Mouse (Mus musculus) B cell, adult 2 months (primary cell): ENCODE results near the gene Ybx3.

Experiments
- DNase-seq, 2 experiments: peaks; one replicate each; pipeline ENCODE4 v3.0.0; 2022

Ybx3 gene

GRCm38 (mm10) chr6:131388040-131389021, at the start of gene Ybx3:
Gene Ybx3, minus strand, starts transcription at chr6:131388476.
- DNase-seq, result peak; percentile 76 to 77

- no peak for DNase-seq
Measured at GRCm38 (mm10) chr6:131436626-131437025, 48.4 kb upstream of the Ybx3 start.

DNA sequence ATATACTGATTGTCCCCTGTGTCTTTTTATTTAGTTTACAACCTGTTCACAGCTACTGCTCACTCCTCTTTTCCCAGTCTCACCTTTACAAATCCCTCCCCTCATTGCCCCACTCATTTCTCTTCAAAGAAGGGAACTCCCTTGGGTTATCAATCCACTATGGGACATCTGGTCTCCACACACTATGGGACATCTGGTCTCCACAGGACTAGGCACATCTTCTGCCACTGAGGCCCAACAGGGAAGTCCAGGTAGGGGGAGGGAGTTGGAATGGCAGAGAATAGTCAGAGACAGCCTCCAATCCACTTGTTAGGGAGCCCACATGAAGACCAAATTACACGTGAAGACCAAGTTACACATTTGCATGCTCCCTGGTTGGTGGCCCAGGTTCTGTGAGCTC, 45.8 kb upstream of the Ybx3 start:
- DNase-seq, result no peak

DNA sequence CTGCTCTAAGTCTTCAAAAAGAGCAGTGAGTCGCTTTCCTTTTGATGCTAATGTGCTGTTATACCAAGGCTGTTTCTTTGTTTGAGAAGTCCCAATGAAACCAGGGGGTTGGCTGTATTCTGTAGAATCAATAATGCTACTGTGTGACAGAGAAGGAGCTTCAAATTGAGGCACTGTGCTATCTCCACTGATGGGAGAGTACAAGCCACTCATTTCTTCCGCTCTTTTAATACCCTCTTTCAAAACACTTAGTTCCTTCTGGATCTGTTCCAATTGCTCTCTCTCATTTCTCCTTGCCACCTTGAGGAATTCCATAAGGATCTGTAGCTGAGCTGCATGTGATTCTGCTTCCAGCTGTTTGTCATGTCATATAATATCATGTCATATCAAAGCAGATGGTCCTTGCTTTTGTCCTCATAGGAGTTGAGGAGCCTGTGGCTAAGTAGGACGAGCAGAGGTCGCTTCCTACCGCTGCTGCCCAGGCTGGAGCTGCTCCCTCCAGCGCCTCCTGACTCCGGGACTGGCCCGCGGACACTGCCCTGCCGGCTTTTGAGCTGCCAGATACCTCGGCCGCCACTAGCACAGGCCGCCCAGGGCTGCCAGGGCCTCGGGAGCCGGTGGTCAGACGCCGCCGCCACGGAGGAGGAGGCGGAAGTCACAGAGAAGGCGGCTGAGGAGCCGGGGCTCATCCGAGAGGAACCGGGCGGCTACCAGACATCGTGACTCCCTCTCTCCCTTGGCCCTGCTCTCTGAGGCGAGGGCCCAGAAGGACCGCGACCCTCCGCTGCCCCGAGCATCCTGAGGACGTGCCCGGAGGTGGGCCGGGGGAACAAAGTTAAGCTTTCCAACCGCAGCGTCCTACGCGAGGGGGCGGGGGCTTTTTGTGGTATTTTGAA, 45.1 kb upstream of the Ybx3 start:
- DNase-seq, result no peak

GRCm38 (mm10) chr6:131421572-131421971, 33.3 kb upstream of the Ybx3 start:
- peak; percentile 14 to 23 for DNase-seq

DNA sequence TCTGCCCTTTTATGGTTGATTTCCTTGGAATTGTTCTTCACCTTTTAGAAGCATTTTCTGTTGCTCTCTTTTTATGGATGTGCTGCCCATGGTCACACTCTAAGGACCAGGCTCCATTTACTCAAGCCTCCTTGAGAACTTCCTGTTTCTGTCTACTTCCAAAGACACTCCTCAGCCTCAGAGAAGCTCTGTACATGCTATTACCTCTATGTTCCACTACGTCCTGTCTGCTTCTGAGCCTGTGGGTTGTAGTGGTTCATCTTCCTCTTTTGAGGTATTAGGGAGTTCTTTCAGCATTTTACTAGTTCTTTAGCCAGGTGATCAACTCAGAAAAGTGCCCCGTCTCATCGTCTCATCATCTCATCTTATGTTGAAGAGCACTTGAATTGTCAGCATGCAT, 31.3 kb upstream of the Ybx3 start:
- DNase-seq, result no peak

DNA sequence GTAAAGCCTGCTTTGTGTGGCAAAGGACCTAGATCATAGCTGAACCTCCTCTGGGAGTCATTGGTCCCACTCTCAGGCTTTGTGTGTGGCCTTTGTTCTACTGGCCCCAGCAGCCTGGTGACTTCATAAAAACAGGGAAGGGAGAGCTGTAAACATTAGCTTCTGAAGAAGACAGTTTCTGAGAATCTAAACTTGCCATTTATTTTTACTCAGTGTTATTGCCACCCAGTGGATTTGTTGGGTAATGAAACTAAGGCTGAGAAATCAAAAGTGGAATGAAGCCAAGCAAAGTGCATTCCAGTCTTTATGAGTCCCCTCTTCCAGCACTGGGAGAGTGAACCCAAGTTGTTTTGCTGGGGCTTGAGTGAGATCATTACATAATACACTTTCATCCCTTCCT, 30.5 kb upstream of the Ybx3 start:
- no peak for DNase-seq

- DNase-seq, result no peak
Measured at GRCm38 (mm10) chr6:131411116-131411843, 23.0 kb upstream of the Ybx3 start.

GRCm38 (mm10) chr6:131406957-131407356, 18.7 kb upstream of the Ybx3 start:
- DNase-seq, result no peak

GRCm38 (mm10) chr6:131405896-131406295, 17.6 kb upstream of the Ybx3 start:
- DNase-seq, result no peak

DNA sequence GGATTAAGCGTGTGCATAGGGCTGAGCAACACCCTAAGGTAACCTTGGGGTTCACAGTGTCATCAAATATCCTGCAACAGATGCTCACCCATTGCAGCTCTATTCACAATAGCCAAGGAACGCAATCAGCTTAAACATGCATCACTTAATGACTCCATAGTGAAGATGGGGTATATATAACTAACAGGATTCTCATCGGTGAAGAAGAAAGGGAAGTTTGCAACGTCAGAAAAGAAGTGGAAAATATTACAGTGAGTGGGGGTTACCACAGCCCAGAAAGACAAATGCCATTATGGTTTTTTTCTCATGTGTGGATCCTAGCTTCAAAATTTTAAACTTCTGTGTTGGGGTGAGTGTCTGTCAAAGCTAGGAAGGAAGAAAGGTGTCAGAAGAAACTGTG, 16.9 kb upstream of the Ybx3 start:
- DNase-seq, result no peak

DNA sequence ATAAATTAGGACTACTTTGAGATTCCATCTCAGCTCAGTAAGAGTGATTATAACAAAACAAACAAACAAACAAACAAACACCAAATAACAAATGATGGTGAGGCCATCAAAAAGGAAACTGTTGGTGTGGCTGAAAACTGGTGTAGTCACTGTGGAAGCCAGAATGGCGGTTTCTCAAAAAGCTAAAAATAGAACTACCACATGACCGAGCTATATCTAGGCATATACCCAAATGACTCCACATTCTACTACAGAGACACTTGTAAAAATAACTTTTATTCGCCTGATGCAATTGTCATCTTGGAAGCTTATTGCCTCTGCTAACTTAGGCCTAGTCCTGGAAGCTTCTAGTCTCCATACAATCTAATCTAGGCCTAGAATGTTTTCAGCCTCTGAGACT, 16.0 kb upstream of the Ybx3 start:
- DNase-seq, result no peak

DNA sequence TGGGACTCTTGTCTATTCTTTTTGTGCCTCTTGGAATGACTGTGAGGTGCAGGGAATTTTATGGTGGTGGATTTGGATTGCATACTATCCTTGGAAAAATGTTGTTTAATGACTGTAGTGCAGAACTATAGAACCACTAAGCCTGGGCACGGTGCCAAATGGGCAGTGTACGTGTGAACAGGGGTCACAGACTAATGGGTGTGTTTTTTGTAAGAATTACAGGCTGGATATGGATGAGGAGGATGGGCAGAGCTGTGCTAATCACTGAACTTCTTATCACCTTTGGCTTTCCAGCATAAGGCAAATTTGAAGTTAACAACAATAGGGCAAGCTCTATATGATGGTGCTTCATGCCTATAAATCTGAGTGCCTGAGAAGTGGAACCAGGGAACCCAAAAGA, 14.8 kb upstream of the Ybx3 start:
- DNase-seq, result no peak

GRCm38 (mm10) chr6:131402606-131403005, 14.3 kb upstream of the Ybx3 start:
- DNase-seq, result no peak

- no peak for DNase-seq
Measured at GRCm38 (mm10) chr6:131401259-131401658, 13.0 kb upstream of the Ybx3 start.

- no peak for DNase-seq
Measured at GRCm38 (mm10) chr6:131396650-131397049, 8.4 kb upstream of the Ybx3 start.

DNA sequence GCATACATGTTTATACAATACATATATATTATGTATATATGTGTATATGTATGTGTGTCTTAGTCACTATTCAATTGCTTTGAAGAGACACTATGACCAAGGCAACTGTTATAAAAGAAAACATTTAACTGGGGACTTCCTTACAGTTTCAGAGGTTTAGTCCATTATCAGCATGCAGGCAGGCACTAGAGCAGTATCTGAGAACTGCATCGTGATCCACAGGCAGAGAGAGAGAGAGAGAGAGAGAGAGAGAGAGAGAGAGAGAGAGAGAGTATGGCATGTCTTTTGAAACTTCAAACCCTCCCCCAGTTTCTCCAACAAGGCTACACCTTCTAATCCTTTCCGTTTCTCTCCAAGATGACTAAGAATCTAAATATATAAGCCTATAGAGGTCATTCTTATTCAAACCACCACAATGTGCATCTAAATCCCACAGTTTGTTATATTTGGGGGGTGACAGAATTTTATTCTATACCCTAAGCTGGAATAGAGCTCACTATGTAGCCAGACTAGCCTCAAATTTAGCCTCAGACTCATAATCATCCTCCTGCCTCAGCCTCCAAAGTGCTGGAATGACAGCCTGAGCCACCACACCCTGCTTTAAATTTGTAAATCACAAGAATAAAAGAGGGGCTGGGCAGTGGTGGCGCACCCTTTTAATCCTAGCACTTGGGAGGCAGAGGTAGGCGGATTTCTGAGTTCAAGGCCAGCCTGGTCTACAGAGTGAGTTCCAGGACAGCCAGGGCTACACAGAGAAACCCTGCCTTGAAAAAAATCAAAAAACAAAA, 5.8 kb upstream of the Ybx3 start:
- no peak for DNase-seq

DNA sequence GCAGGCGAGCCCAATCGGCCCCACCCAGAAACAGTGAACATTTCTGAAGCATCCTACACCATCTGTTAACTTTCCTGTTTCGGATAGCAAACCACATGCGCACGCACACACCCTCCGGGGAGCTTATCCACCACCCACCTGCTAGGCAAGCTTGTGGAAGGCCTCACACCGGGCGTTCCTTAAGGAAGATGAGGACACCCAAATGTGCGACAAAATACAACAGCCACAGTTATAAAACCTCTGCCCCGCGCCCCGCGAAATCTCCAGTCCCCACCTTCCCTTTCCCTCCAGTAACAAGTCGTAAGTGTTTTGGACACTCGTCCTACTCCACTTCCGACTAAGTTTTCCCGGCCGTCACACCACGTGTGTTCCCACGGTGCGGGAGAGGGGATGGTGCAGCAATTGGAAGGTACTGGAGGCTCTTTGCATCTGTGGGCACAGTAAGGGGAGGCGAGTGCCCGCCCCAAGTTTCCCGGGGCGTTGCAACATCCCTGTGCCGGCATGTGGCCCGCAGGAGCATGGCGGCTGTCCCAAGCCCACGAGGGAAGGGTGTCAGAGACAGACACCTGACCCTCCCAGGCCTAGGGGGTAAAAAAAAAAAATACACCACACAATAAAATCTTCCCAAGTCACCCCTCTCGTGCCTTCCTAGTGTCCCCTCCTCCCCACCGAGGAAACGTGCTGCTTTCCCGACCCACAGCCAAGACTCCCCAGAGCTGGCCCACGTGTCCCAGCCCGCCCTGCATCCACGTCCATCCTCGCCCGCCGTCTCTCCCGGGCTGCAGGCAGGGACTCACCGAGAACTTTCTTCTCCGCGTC, 846 bp downstream of the Ybx3 start:
- peak; percentile 42 to 50 for DNase-seq

DNA sequence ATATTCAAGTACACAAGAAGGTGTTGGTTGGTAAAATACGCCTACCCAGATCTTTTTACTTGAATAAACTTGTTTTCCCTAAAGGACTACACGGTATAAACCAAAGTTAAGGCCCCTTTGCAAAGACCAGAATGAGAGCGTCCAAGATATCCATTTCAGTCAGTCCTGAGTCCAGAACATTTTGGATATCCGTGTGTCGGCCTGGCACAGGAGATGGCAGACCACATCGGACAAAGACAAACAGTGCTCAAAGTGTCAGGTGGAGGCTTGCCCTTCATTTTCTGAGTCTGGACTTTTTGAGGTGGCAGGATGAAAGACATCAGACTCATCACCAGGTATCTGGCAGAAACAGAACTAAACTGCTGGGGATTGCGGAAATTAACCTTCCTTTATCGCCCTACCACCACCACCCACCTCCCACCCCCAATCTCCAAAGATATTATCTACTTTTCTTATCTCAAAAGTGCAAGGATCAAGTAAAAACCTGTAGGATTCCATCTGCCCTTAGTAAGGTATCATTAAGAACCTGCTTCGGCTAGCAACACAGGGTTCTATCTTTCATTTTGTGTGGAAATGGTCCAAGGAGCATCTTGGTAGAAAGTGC, 1.8 kb downstream of the Ybx3 start:
- no peak for DNase-seq

- no peak for DNase-seq
Measured at GRCm38 (mm10) chr6:131385469-131385868, 2.8 kb downstream of the Ybx3 start.
